Mouse (Mus musculus): ENCODE data around the gene Vmn1r75.

Gene Vmn1r75

GRCm38 (mm10) chr7:11874330-11874729 is at the start of gene Vmn1r75:
Vmn1r75 (plus strand) TSS chr7:11874630.
- no peak for DNase-seq (ENCODE audit: low spot score)

- no peak for DNase-seq (ENCODE audit: low spot score)
Observed at GRCm38 (mm10) chr7:11833680-11834079, 40.8 kb upstream of the Vmn1r75 start, which contains the start of gene Vmn1r74. Vmn1r74 (plus strand) TSS chr7:11833980.
